Mouse (Mus musculus) limb, embryonic 11.5 days (tissue): ENCODE results near the gene Ogfod3. TPM values are rescaled to one million over a fixed set of nuclear protein-coding genes. Genes with fewer than 3 reads are reported as not detected.

ENCODE experiments used
- ATAC-seq: fragments of 200-750 bp; cut with Nextera tagmentation; 2 replicates; pipeline ENCODE4 v1.8.0; 2017; ENCODE audit warnings: low read depth; ENCODE audit not compliant: insufficient number of reproducible peaks, low FRiP score, low TSS enrichment
- DNase-seq: peaks from one replicate; pipeline ENCODE4 v3.0.0-alpha.2; 2015; ENCODE audit warnings: low spot score
- H3K27ac ChIP-seq: fragments of 300-500 bp; sonication (generic); replicated peaks from 2 replicates; pipeline ENCODE4 v1.5.1; 2014; ENCODE audit warnings: low read depth, mild to moderate bottlenecking, low read length
- H3K27me3 ChIP-seq: fragments of 300-500 bp; sonication (generic); 2 replicates; pipeline ENCODE4 v1.6.1; 2014; ENCODE audit warnings: mild to moderate bottlenecking, low read length, mixed read lengths; ENCODE audit not compliant: control insufficient read depth, insufficient read depth
- H3K36me3 ChIP-seq: fragments of 300-500 bp; sonication (generic); 2 replicates; pipeline ENCODE4 v1.6.1; 2014; ENCODE audit warnings: mild to moderate bottlenecking, low read length, moderate library complexity, mixed read lengths; ENCODE audit not compliant: control insufficient read depth, insufficient read depth
- H3K4me1 ChIP-seq: fragments of 300-500 bp; sonication (generic); 2 replicates; pipeline ENCODE4 v1.6.1; 2014; ENCODE audit warnings: low read length, mixed read lengths; ENCODE audit not compliant: control insufficient read depth, insufficient read depth
- H3K4me2 ChIP-seq: fragments of 300-500 bp; sonication (generic); 2 replicates; pipeline ENCODE4 v1.6.1; 2014; ENCODE audit warnings: low read depth, mild to moderate bottlenecking, moderate library complexity; ENCODE audit not compliant: severe bottlenecking
- H3K4me3 ChIP-seq: fragments of 300-500 bp; sonication (generic); 2 replicates; pipeline ENCODE4 v1.5.1; 2014; ENCODE audit warnings: low read depth, low read length
- H3K9ac ChIP-seq: fragments of 300-500 bp; sonication (generic); 2 replicates; pipeline ENCODE4 v1.6.1; 2014; ENCODE audit warnings: mild to moderate bottlenecking, low read length
- H3K9me3 ChIP-seq: fragments of 300-500 bp; sonication (generic); 2 replicates; pipeline ENCODE4 v1.6.1; 2016; ENCODE audit warnings: low read length; ENCODE audit not compliant: control insufficient read depth
- WGBS: fragments of 180-500 bp; shearing (Covaris S2); extraction: QIAGEN DNeasy Blood & Tissue Kit; methylation state at CpG from one replicate; pipeline ENCODE4 v1.1.7; 2014; 5-methylcytosine and 5-hydroxymethylcytosine counted together
- polyA plus RNA-seq: library from polyadenylated mRNA; unstranded; fragments of >200 nt; fragmentation: Nextera tagmentation; extraction: Ambion mirVana; gene quantifications from 2 replicates; pipeline ENCODE4 v1.2.1, GENCODE M21; 2014

Gene Ogfod3
- polyA plus RNA-seq, 1 experiment from 2014 or later, result 13.4 TPM

- ATAC-seq (no peak), DNase-seq (no peak)
- H3K27ac ChIP-seq, result no peak overlapping the region
- no peak overlapping the region for H3K4me2 ChIP-seq
- H3K4me3 ChIP-seq, result no peak overlapping the region
- no peaks in the 10 kb centered on the region for H3K36me3 ChIP-seq
- H3K9me3 ChIP-seq, result no peaks in the 10 kb centered on the region
- peaks cover 6% of the 10 kb centered on the region; the same call in 1 of the 2 replicates for H3K4me1 ChIP-seq
- H3K9ac ChIP-seq, result no peak overlapping the region
- no peaks in the 10 kb centered on the region for H3K27me3 ChIP-seq
- WGBS, result 65% methylated on average over 4 of the region's 4 CpGs
Observed at GRCm38 (mm10) chr11:121231628-121232291, 27.2 kb upstream of the Ogfod3 start.

- peaks cover 6% of the 10 kb centered on the region; the same call in 1 of the 2 replicates for H3K4me1 ChIP-seq
- no peaks in the 10 kb centered on the region for H3K27me3 ChIP-seq
- H3K9ac ChIP-seq, result no peak overlapping the region
- no peaks in the 10 kb centered on the region for H3K36me3 ChIP-seq
- no peak overlapping the region for H3K4me3 ChIP-seq
- no peak for DNase-seq
- H3K9me3 ChIP-seq, result no peaks in the 10 kb centered on the region
- no peak overlapping the region for H3K27ac ChIP-seq
- 82% methylated on average over 4 of the region's 4 CpGs for WGBS
- no peak overlapping the region for H3K4me2 ChIP-seq
- ATAC-seq, result no peak
Observed at GRCm38 (mm10) chr11:121231191-121231590, 26.7 kb upstream of the Ogfod3 start.

GRCm38 (mm10) chr11:121229018-121229439 is 24.5 kb upstream of the Ogfod3 start, which contains the start of gene Cybc1:
Cybc1 (minus strand) TSS chr11:121229322.
- peaks cover 3% of the 10 kb centered on the region; the same call in 1 of the 2 replicates for H3K4me1 ChIP-seq
- DNase-seq (peak; percentile 82), ATAC-seq (peak; percentile 89; the same call in 1 of the 2 replicates)
- no peaks in the 10 kb centered on the region for H3K9me3 ChIP-seq
- 0 out of 2 replicates have a peak within 1 kb of the TSS, but pooled peaks have one; percentile 5 for H3K27ac ChIP-seq
- peak within 1 kb of the TSS; percentile 63 for H3K9ac ChIP-seq
- peak within 1 kb of the TSS; percentile 66 for H3K4me2 ChIP-seq
- peaks cover 7% of the 10 kb centered on the region for H3K36me3 ChIP-seq
- H3K4me3 ChIP-seq, result peak within 1 kb of the TSS; percentile 76
- WGBS, result under 1% methylated on average over 23 of the region's 23 CpGs
- H3K27me3 ChIP-seq, result no peaks in the 10 kb centered on the region

GRCm38 (mm10) chr11:121228129-121229017 is 23.9 kb upstream of the Ogfod3 start:
- 32% methylated on average over 21 of the region's 21 CpGs for WGBS
- peak overlapping the region; percentile 76 for H3K4me3 ChIP-seq
- DNase-seq (peak; percentile 22), ATAC-seq (0 out of 2 replicates have a peak, but pooled peaks have one; percentile 12)
- H3K9me3 ChIP-seq, result no peaks in the 10 kb centered on the region
- H3K27me3 ChIP-seq, result no peaks in the 10 kb centered on the region
- H3K4me1 ChIP-seq, result peaks cover 3% of the 10 kb centered on the region; the same call in 1 of the 2 replicates
- peak overlapping the region; percentile 63 for H3K9ac ChIP-seq
- H3K4me2 ChIP-seq, result peak overlapping the region; percentile 66
- H3K36me3 ChIP-seq, result peaks cover 11% of the 10 kb centered on the region
- 0 out of 2 replicates have a peak overlapping the region, but pooled peaks have one; percentile 5 for H3K27ac ChIP-seq

- no peak overlapping the region for H3K4me2 ChIP-seq
- ATAC-seq, result no peak
- no peak overlapping the region for H3K27ac ChIP-seq
- H3K27me3 ChIP-seq, result no peaks in the 10 kb centered on the region
- H3K4me1 ChIP-seq, result no peaks in the 10 kb centered on the region
- WGBS, result 92% methylated on average over 6 of the region's 6 CpGs
- H3K9me3 ChIP-seq, result no peaks in the 10 kb centered on the region
- no peak overlapping the region for H3K4me3 ChIP-seq
- H3K36me3 ChIP-seq, result peaks cover 23% of the 10 kb centered on the region
- DNase-seq, result no peak
- H3K9ac ChIP-seq, result no peak overlapping the region
Observed at GRCm38 (mm10) chr11:121221321-121222010, 17.0 kb upstream of the Ogfod3 start.

GRCm38 (mm10) chr11:121220771-121221170 is 16.3 kb upstream of the Ogfod3 start:
- no peak overlapping the region for H3K9ac ChIP-seq
- peaks cover 23% of the 10 kb centered on the region for H3K36me3 ChIP-seq
- H3K9me3 ChIP-seq, result no peaks in the 10 kb centered on the region
- no peak overlapping the region for H3K27ac ChIP-seq
- H3K4me1 ChIP-seq, result no peaks in the 10 kb centered on the region
- no peak overlapping the region for H3K4me3 ChIP-seq
- no peak for DNase-seq
- WGBS, result 93% methylated on average over 5 of the region's 5 CpGs
- no peak overlapping the region for H3K4me2 ChIP-seq
- no peak for ATAC-seq
- no peaks in the 10 kb centered on the region for H3K27me3 ChIP-seq

GRCm38 (mm10) chr11:121219776-121220175 is 15.3 kb upstream of the Ogfod3 start:
- H3K4me1 ChIP-seq, result no peaks in the 10 kb centered on the region
- no peaks in the 10 kb centered on the region for H3K27me3 ChIP-seq
- H3K36me3 ChIP-seq, result peaks cover 19% of the 10 kb centered on the region
- H3K4me2 ChIP-seq, result no peak overlapping the region
- H3K27ac ChIP-seq, result no peak overlapping the region
- DNase-seq (no peak), ATAC-seq (no peak)
- no peak overlapping the region for H3K4me3 ChIP-seq
- 88% methylated on average over 11 of the region's 11 CpGs for WGBS
- no peak overlapping the region for H3K9ac ChIP-seq
- no peaks in the 10 kb centered on the region for H3K9me3 ChIP-seq

GRCm38 (mm10) chr11:121216831-121217230 is 12.3 kb upstream of the Ogfod3 start:
- H3K9ac ChIP-seq, result no peak overlapping the region
- whole genome bisulfite sequencing, result 97% methylated on average over 3 of the region's 3 CpGs
- H3K27ac ChIP-seq, result no peak overlapping the region
- no peaks in the 10 kb centered on the region for H3K9me3 ChIP-seq
- no peak overlapping the region for H3K4me3 ChIP-seq
- H3K4me1 ChIP-seq, result no peaks in the 10 kb centered on the region
- ATAC-seq (no peak), DNase-seq (no peak)
- no peaks in the 10 kb centered on the region for H3K27me3 ChIP-seq
- H3K4me2 ChIP-seq, result no peak overlapping the region
- peaks cover 1% of the 10 kb centered on the region; the same call in 1 of the 2 replicates for H3K36me3 ChIP-seq
